Mouse (Mus musculus): ENCODE results near the gene Anapc15-ps. TPM values are rescaled to one million over a fixed set of nuclear protein-coding genes. Genes with fewer than 3 reads are reported as not detected.

The Anapc15-ps gene
- polyA plus RNA-seq, 1 experiment from 2014 or later = 0.45 TPM

Other genes with a start within 250 kb of the Anapc15-ps start
- 304 and 322 TPM in 2 replicates for gene Mrpl42, start 171.5 kb downstream of the Anapc15-ps start, polyA plus RNA-seq (2015; fragmentation: Nextera tagmentation; extraction: Ambion mirVana)
- 390 and 414 TPM in 2 replicates for gene Ube2n, start 158.3 kb downstream of the Anapc15-ps start, polyA plus RNA-seq (2015; fragmentation: Nextera tagmentation; extraction: Ambion mirVana)
- gene Nudt4, start 109.3 kb downstream of the Anapc15-ps start, polyA plus RNA-seq (2015; fragmentation: Nextera tagmentation; extraction: Ambion mirVana) = 64.3 and 65.2 TPM in 2 replicates
- gene Gm33543, start 169.5 kb upstream of the Anapc15-ps start, polyA plus RNA-seq (2015; fragmentation: Nextera tagmentation; extraction: Ambion mirVana) = not detected in 2 replicates

Measured in lung, embryonic 15.5 days (tissue).